Mouse (Mus musculus) neural tube, embryonic 13.5 days (tissue): ENCODE measurements at regions not wholly inside any gene's neighbourhood (a gene's known extent, or its start where the extent isn't known, plus 50 kb on each side); places are given as distances from the start of the nearest gene placed in this dataset.

Experiments used
- ATAC-seq: fragments of 200-750 bp; cut with Nextera tagmentation; 2 replicates; pipeline ENCODE4 v1.8.0; 2017; ENCODE audit warnings: low read depth, mild to moderate bottlenecking, moderate TSS enrichment, moderate library complexity
- H3K27ac ChIP-seq: fragments of 300-500 bp; sonication (generic); replicated peaks from 2 replicates; pipeline ENCODE4 v1.5.1; 2015; ENCODE audit warnings: moderate library complexity, mild to moderate bottlenecking, inconsistent platforms
- H3K27me3 ChIP-seq: fragments of 300-500 bp; sonication (generic); 2 replicates; pipeline ENCODE4 v1.6.1; 2015; ENCODE audit warnings: mild to moderate bottlenecking, inconsistent platforms
- H3K36me3 ChIP-seq: fragments of 300-500 bp; sonication (generic); 2 replicates; pipeline ENCODE4 v1.6.1; 2015; ENCODE audit warnings: mild to moderate bottlenecking, inconsistent platforms
- H3K4me1 ChIP-seq: fragments of 300-500 bp; sonication (generic); replicated peaks from 2 replicates; pipeline ENCODE4 v1.6.1; 2015; ENCODE audit warnings: inconsistent platforms
- H3K4me2 ChIP-seq: fragments of 300-500 bp; sonication (generic); 2 replicates; pipeline ENCODE4 v1.6.1; 2015; ENCODE audit warnings: inconsistent platforms, mild to moderate bottlenecking, moderate library complexity
- H3K4me3 ChIP-seq: fragments of 300-500 bp; sonication (generic); 2 replicates; pipeline ENCODE4 v1.5.1; 2015; ENCODE audit warnings: mild to moderate bottlenecking, inconsistent platforms
- H3K9ac ChIP-seq: fragments of 300-500 bp; sonication (generic); 2 replicates; pipeline ENCODE4 v1.6.1; 2015; ENCODE audit warnings: moderate library complexity, mild to moderate bottlenecking, inconsistent platforms
- H3K9me3 ChIP-seq: fragments of 300-500 bp; sonication (generic); 2 replicates; pipeline ENCODE4 v1.6.1; 2016; ENCODE audit warnings: inconsistent platforms
- WGBS: fragments of 180-500 bp; shearing (Covaris S2); methylation state at CpG from one replicate; pipeline ENCODE4 v1.1.7; 2015; 5-methylcytosine and 5-hydroxymethylcytosine counted together

GRCm38 (mm10) chr2:166417628-166418027 is 262.2 kb upstream of the Sulf2 start:
- peaks cover 29% of the 10 kb centered on the region for H3K4me1 ChIP-seq
- ATAC-seq, result no peak
- H3K4me3 ChIP-seq, result no peak overlapping the region
- no peak overlapping the region for H3K27ac ChIP-seq
- H3K4me2 ChIP-seq, result no peak overlapping the region
- H3K9me3 ChIP-seq, result no peaks in the 10 kb centered on the region
- no peak overlapping the region for H3K9ac ChIP-seq
- H3K36me3 ChIP-seq, result no peaks in the 10 kb centered on the region
- 0 out of 2 replicates have a peak, but pooled peaks cover 4% of the 10 kb centered on the region for H3K27me3 ChIP-seq
- 81% methylated on average over 10 of the region's 10 CpGs for WGBS

GRCm38 (mm10) chr2:166415481-166415965 is 260.1 kb upstream of the Sulf2 start:
- Histone ChIP-seq H3K4me1 (peaks cover 45% of the 10 kb centered on the region), H3K27me3 (peaks cover 9% of the 10 kb centered on the region; the same call in 1 of the 2 replicates), H3K9me3 (no peaks in the 10 kb centered on the region), H3K4me2 (no peak overlapping the region), H3K36me3 (no peaks in the 10 kb centered on the region), H3K4me3 (no peak overlapping the region), H3K9ac (no peak overlapping the region), H3K27ac (no peak overlapping the region; the same call in 1 of the 2 replicates)
- ATAC-seq, result no peak
- WGBS, result 61% methylated on average over 16 of the region's 16 CpGs

GRCm38 (mm10) chr2:166414856-166415255 is 259.4 kb upstream of the Sulf2 start:
- no peaks in the 10 kb centered on the region for H3K36me3 ChIP-seq
- peaks cover 9% of the 10 kb centered on the region; the same call in 1 of the 2 replicates for H3K27me3 ChIP-seq
- H3K4me1 ChIP-seq, result peaks cover 45% of the 10 kb centered on the region
- no peaks in the 10 kb centered on the region for H3K9me3 ChIP-seq
- no peak overlapping the region for H3K4me2 ChIP-seq
- H3K27ac ChIP-seq, result no peak overlapping the region; the same call in 1 of the 2 replicates
- no peak for ATAC-seq
- no peak overlapping the region for H3K4me3 ChIP-seq
- no peak overlapping the region for H3K9ac ChIP-seq
- WGBS, result 90% methylated on average over 8 of the region's 8 CpGs

GRCm38 (mm10) chr2:166412031-166412858 is 256.8 kb upstream of the Sulf2 start:
- 17% methylated on average over 17 of the region's 17 CpGs for WGBS
- Histone ChIP-seq H3K36me3 (no peaks in the 10 kb centered on the region), H3K9ac (0 out of 2 replicates have a peak overlapping the region, but pooled peaks have one; percentile 23), H3K4me3 (no peak overlapping the region), H3K27me3 (peaks cover 9% of the 10 kb centered on the region; the same call in 1 of the 2 replicates), H3K27ac (peak overlapping the region; percentile 74), H3K4me2 (0 out of 2 replicates have a peak overlapping the region, but pooled peaks have one; percentile 18), H3K9me3 (no peaks in the 10 kb centered on the region), H3K4me1 (peaks cover 44% of the 10 kb centered on the region)
- ATAC-seq, result peak; percentile 54

GRCm38 (mm10) chr2:166409391-166409790 is 253.9 kb upstream of the Sulf2 start:
- Histone ChIP-seq H3K9ac (no peak overlapping the region), H3K27ac (no peak overlapping the region), H3K9me3 (no peaks in the 10 kb centered on the region), H3K4me1 (peaks cover 53% of the 10 kb centered on the region), H3K4me2 (no peak overlapping the region), H3K27me3 (peaks cover 22% of the 10 kb centered on the region), H3K36me3 (no peaks in the 10 kb centered on the region), H3K4me3 (no peak overlapping the region)
- 88% methylated on average over 5 of the region's 5 CpGs for WGBS
- no peak for ATAC-seq

- Histone ChIP-seq H3K9ac (no peak overlapping the region), H3K9me3 (no peaks in the 10 kb centered on the region), H3K27ac (no peak overlapping the region), H3K27me3 (peaks cover 22% of the 10 kb centered on the region), H3K36me3 (no peaks in the 10 kb centered on the region), H3K4me2 (no peak overlapping the region), H3K4me1 (peaks cover 53% of the 10 kb centered on the region), H3K4me3 (no peak overlapping the region)
- 92% methylated on average over 4 of the region's 4 CpGs for WGBS
- ATAC-seq, result no peak
These were observed 253.3 kb upstream of the Sulf2 start for GRCm38 (mm10) chr2:166408806-166409205.

GRCm38 (mm10) chr2:166408009-166408408 is 252.5 kb upstream of the Sulf2 start:
- H3K27me3 ChIP-seq, result peaks cover 18% of the 10 kb centered on the region
- H3K9me3 ChIP-seq, result no peaks in the 10 kb centered on the region
- 50% methylated on average over 16 of the region's 16 CpGs for WGBS
- no peak overlapping the region for H3K27ac ChIP-seq
- H3K4me1 ChIP-seq, result peaks cover 55% of the 10 kb centered on the region
- H3K9ac ChIP-seq, result no peak overlapping the region
- no peaks in the 10 kb centered on the region for H3K36me3 ChIP-seq
- no peak overlapping the region for H3K4me3 ChIP-seq
- ATAC-seq, result no peak
- H3K4me2 ChIP-seq, result no peak overlapping the region

GRCm38 (mm10) chr2:166406826-166407225 is 251.4 kb upstream of the Sulf2 start:
- H3K4me1 ChIP-seq, result peaks cover 44% of the 10 kb centered on the region
- H3K9me3 ChIP-seq, result no peaks in the 10 kb centered on the region
- peak overlapping the region; percentile 59; the same call in 1 of the 2 replicates for H3K27ac ChIP-seq
- H3K27me3 ChIP-seq, result peaks cover 18% of the 10 kb centered on the region
- no peak overlapping the region for H3K9ac ChIP-seq
- ATAC-seq, result no peak
- H3K36me3 ChIP-seq, result no peaks in the 10 kb centered on the region
- H3K4me3 ChIP-seq, result no peak overlapping the region
- no peak overlapping the region for H3K4me2 ChIP-seq
- 75% methylated on average over 11 of the region's 11 CpGs for WGBS

- no peak for ATAC-seq
- no peak overlapping the region for H3K9ac ChIP-seq
- no peak overlapping the region for H3K4me2 ChIP-seq
- no peaks in the 10 kb centered on the region for H3K36me3 ChIP-seq
- WGBS, result 68% methylated on average over 10 of the region's 10 CpGs
- H3K4me3 ChIP-seq, result no peak overlapping the region
- H3K4me1 ChIP-seq, result peaks cover 48% of the 10 kb centered on the region
- no peak overlapping the region for H3K27ac ChIP-seq
- no peaks in the 10 kb centered on the region for H3K9me3 ChIP-seq
- peaks cover 13% of the 10 kb centered on the region; the same call in 1 of the 2 replicates for H3K27me3 ChIP-seq
These were observed 247.9 kb upstream of the Sulf2 start for GRCm38 (mm10) chr2:166403319-166403718.

GRCm38 (mm10) chr2:166401860-166402259 is 246.4 kb upstream of the Sulf2 start:
- 87% methylated on average over 3 of the region's 3 CpGs for WGBS
- H3K27ac ChIP-seq, result no peak overlapping the region
- no peak overlapping the region for H3K9ac ChIP-seq
- H3K4me2 ChIP-seq, result no peak overlapping the region
- no peaks in the 10 kb centered on the region for H3K36me3 ChIP-seq
- H3K9me3 ChIP-seq, result no peaks in the 10 kb centered on the region
- peaks cover 48% of the 10 kb centered on the region for H3K4me1 ChIP-seq
- peaks cover 16% of the 10 kb centered on the region; the same call in 1 of the 2 replicates for H3K27me3 ChIP-seq
- no peak for ATAC-seq
- H3K4me3 ChIP-seq, result no peak overlapping the region

GRCm38 (mm10) chr2:166400304-166400703 is 244.8 kb upstream of the Sulf2 start:
- H3K4me3 ChIP-seq, result no peak overlapping the region
- no peaks in the 10 kb centered on the region for H3K9me3 ChIP-seq
- no peaks in the 10 kb centered on the region for H3K36me3 ChIP-seq
- WGBS, result 69% methylated on average over 10 of the region's 10 CpGs
- peaks cover 34% of the 10 kb centered on the region for H3K4me1 ChIP-seq
- no peak overlapping the region for H3K4me2 ChIP-seq
- no peak overlapping the region for H3K27ac ChIP-seq
- peaks cover 6% of the 10 kb centered on the region; the same call in 1 of the 2 replicates for H3K27me3 ChIP-seq
- H3K9ac ChIP-seq, result no peak overlapping the region
- no peak for ATAC-seq

GRCm38 (mm10) chr2:166399140-166399830 is 243.8 kb upstream of the Sulf2 start:
- Histone ChIP-seq H3K4me3 (no peak overlapping the region), H3K4me2 (no peak overlapping the region), H3K9me3 (no peaks in the 10 kb centered on the region), H3K36me3 (no peaks in the 10 kb centered on the region), H3K9ac (no peak overlapping the region), H3K27ac (no peak overlapping the region; the same call in 1 of the 2 replicates), H3K27me3 (peaks cover 3% of the 10 kb centered on the region; the same call in 1 of the 2 replicates), H3K4me1 (peaks cover 39% of the 10 kb centered on the region)
- WGBS, result 32% methylated on average over 6 of the region's 6 CpGs
- ATAC-seq, result no peak
